Mouse (Mus musculus): ENCODE measurements around the gene Tmem189.

GRCm38 (mm10) chr2:167687651-167688101 is 1.9 kb downstream of the Tmem189 start:
- TF ChIP-seq CTCF (conservative IDR thresholded peaks at IDR 0.05; ENCODE audit: insufficient read depth, insufficient read length, low read depth, low read length): no peak
- no peak for TF ChIP-seq POLR2A (IDR thresholded peaks at IDR 0.05; ENCODE audit: low read depth, low read length)

All from kidney, adult 2 months (tissue).